Mouse (Mus musculus): ENCODE measurements around the gene Rundc1. TPM values are rescaled to one million over a fixed set of nuclear protein-coding genes. Genes with fewer than 3 reads are reported as not detected.
"Not testable (repeated sequence)": the region's sequence is repeated elsewhere in the genome, so short reads cannot be mapped to it uniquely, and the experiment has no call there.

Rundc1 gene
- 30.7 and 33.6 TPM in 2 replicates for polyA plus RNA-seq (2015; fragmentation: Nextera tagmentation; extraction: Ambion mirVana)

DNA sequence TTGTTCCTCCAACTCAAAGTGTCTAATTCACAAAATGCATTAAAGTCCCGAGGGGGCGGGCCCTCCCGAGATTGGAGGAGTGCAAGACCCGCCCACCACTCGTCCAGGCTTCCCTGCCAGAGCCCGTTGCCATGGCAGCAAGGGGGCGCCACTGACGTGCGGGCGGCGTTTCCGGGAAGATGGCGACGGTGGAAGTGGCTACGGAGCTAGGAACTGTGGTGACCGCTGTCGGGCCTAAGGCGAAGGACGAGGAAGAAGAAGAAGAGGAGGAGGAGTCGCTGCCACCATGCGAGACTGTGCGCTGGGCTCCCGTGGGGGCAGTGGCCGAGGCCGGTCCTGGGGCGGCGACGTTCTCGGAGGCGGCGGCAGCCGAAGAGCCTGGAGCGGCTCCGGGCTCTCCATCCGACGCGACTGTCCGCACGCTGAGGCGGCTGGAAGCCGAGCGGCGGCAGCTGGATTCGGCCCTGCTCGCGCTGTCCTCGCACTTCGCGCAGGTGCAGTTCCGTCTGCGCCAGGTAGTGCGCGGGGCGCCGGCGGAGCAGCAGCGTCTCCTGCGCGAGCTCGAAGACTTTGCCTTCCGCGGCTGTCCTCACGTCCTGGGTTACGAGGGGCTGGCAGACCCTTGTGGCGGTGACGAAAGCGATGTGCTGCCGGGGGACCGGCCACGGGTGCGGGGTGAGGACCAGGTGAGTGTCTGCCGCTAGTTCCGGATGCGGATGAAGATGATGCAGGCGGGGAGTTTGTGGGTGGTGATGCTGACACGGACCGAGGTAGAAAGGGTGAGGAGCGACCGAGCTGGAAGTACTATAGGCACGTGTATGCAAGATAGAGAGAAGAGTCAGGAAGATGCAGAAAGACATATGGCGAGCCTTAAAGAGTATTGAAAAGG lies at the start of gene Rundc1, which contains the start of gene Ptges3l:
Gene Rundc1 (plus strand): TSS at position 161 of the 889 bp plus-strand sequence.
Gene Ptges3l (minus strand): TSS at position 409 of the 889 bp plus-strand sequence.
- H3K9me3 ChIP-seq (ENCODE audit: control insufficient read depth, low read length): no peaks in the 10 kb centered on the region
- ATAC-seq: peak; percentile 97
- under 1% methylated on average over 80 of the region's 81 CpGs for WGBS

DNA sequence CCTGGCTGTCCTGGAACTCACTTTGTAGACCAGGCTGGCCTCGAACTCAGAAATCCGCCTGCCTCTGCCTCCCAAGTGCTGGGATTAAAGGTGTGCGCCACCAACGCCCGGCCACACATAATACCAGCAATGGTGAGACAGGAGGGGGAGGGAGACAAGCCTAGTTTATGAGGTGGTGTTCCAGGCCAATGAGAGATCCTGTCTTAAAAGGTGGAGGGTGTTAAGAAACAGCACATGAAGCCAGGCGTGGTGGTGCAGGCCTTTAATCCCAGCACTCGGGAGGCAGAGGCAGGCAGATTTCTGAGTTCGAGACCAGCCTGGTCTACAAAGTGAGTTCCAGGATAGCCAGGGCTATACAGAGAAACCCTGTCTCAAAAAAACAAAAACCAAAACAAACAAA lies 46.7 kb upstream of the Rundc1 start:
- not testable (repeated sequence) for H3K9ac ChIP-seq (ENCODE audit: low read depth, low read length); H3K27me3 ChIP-seq (replicated peaks; ENCODE audit: control insufficient read depth, insufficient read depth, low read length); H3K4me1 ChIP-seq (ENCODE audit: control insufficient read depth, insufficient read depth, low read depth, low read length); H3K4me3 ChIP-seq (ENCODE audit: low read length); H3K27ac ChIP-seq (ENCODE audit: low read depth, low read length); ATAC-seq; H3K4me2 ChIP-seq (ENCODE audit: low read length); H3K9me3 ChIP-seq (ENCODE audit: control insufficient read depth, low read length); H3K36me3 ChIP-seq (ENCODE audit: control insufficient read depth, insufficient read depth, low read length)
- 98% methylated on average over 8 of the region's 8 CpGs for WGBS

More for the DNA sequence above, at the start of gene Rundc1, which contains the start of gene Ptges3l:
- Histone ChIP-seq H3K4me1 (ENCODE audit: control insufficient read depth, insufficient read depth, low read depth, low read length) (peaks cover 24% of the 10 kb centered on the region), H3K4me3 (ENCODE audit: low read length) (peak within 1 kb of the TSS; percentile 98), H3K4me2 (ENCODE audit: low read length) (peak within 1 kb of the TSS; percentile 94), H3K27ac (ENCODE audit: low read depth, low read length) (peak within 1 kb of the TSS; percentile 92), H3K36me3 (ENCODE audit: control insufficient read depth, insufficient read depth, low read length) (peaks cover 7% of the 10 kb centered on the region), H3K9ac (ENCODE audit: low read depth, low read length) (peak within 1 kb of the TSS; percentile 91), H3K27me3 (replicated peaks; ENCODE audit: control insufficient read depth, insufficient read depth, low read length) (no peaks in the 10 kb centered on the region)

DNA sequence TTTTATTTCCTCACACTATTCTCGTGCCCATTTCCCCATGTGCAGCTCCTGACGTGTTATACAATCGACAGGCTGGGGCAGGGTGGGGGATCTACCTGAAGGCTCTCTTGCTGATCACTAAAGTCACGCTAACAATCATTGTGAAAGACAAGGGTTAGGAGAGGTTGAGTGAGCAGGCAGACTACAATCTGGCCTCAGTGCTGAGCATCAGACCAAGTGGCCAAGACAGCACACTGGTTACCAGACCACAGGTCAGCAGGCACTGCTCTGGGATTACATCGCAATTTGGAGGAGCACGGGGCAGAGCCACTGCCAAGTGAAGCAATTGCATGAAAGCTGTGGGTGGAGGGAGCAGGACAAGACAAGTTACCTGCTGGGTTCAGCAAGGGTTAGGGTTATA lies 46.0 kb upstream of the Rundc1 start:
- Histone ChIP-seq H3K9me3 (ENCODE audit: control insufficient read depth, low read length) (no peaks in the 10 kb centered on the region), H3K4me1 (ENCODE audit: control insufficient read depth, insufficient read depth, low read depth, low read length) (no peaks in the 10 kb centered on the region), H3K27me3 (replicated peaks; ENCODE audit: control insufficient read depth, insufficient read depth, low read length) (no peaks in the 10 kb centered on the region), H3K4me3 (ENCODE audit: low read length) (no peak overlapping the region), H3K27ac (ENCODE audit: low read depth, low read length) (no peak overlapping the region), H3K36me3 (ENCODE audit: control insufficient read depth, insufficient read depth, low read length) (no peaks in the 10 kb centered on the region), H3K9ac (ENCODE audit: low read depth, low read length) (no peak overlapping the region), H3K4me2 (ENCODE audit: low read length) (no peak overlapping the region)
- no peak for ATAC-seq
- WGBS: 87% methylated on average over 6 of the region's 6 CpGs

DNA sequence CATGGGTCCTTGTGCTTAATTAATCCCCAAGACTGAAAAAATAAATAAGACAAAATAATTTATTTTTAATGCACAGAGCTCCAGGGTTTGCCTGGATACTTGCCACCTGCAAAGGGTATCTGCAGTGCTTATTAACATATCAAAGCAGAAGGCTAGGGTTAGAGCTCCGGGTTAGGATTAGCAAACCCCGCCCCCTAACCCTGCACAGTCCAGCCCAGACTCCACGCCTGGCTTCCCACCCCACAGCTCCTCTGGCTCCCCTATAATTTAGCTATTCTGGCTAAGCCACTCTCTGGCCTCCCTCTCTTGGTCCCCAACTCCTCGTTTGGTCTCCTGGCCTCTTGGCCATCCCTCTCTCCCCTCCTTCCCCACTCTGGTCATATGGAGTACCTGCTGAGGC lies 43.1 kb upstream of the Rundc1 start:
- ATAC-seq: no peak

DNA sequence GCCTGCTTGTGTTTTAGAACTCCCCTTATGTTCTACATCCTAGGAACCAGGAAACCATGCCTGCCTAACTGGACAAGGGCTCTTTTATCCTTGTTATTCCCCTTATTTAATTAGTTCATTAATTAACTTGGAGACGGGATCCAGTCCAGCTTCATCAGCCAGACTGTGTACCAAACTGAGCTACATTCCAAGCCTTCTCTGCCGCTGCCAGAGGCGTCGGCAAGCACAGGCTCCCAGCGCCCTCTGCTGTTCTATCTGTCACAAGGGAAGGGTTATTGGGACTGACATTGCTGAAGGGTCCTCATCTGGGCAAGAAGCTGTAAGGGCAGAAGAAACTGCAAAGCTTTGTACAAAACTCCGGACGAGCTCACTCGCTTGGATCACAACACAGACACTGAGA lies 29.8 kb upstream of the Rundc1 start:
- no peaks in the 10 kb centered on the region for H3K27me3 ChIP-seq (replicated peaks; ENCODE audit: control insufficient read depth, insufficient read depth, low read length)
- no peak overlapping the region for H3K27ac ChIP-seq (ENCODE audit: low read depth, low read length)
- no peaks in the 10 kb centered on the region; the same call in 1 of the 2 replicates for H3K4me1 ChIP-seq (ENCODE audit: control insufficient read depth, insufficient read depth, low read depth, low read length)
- no peak overlapping the region for H3K9ac ChIP-seq (ENCODE audit: low read depth, low read length)
- no peak overlapping the region for H3K4me2 ChIP-seq (ENCODE audit: low read length)
- H3K4me3 ChIP-seq (ENCODE audit: low read length): no peak overlapping the region
- peak; percentile 71 for ATAC-seq
- 4% methylated on average over 8 of the region's 8 CpGs for WGBS
- no peaks in the 10 kb centered on the region for H3K36me3 ChIP-seq (ENCODE audit: control insufficient read depth, insufficient read depth, low read length)
- no peaks in the 10 kb centered on the region for H3K9me3 ChIP-seq (ENCODE audit: control insufficient read depth, low read length)

More for the DNA sequence above, 43.1 kb upstream of the Rundc1 start:
- Histone ChIP-seq H3K9ac (ENCODE audit: low read depth, low read length) (no peak overlapping the region), H3K4me3 (ENCODE audit: low read length) (no peak overlapping the region), H3K36me3 (ENCODE audit: control insufficient read depth, insufficient read depth, low read length) (no peaks in the 10 kb centered on the region), H3K9me3 (ENCODE audit: control insufficient read depth, low read length) (no peaks in the 10 kb centered on the region), H3K27ac (ENCODE audit: low read depth, low read length) (no peak overlapping the region), H3K27me3 (replicated peaks; ENCODE audit: control insufficient read depth, insufficient read depth, low read length) (no peaks in the 10 kb centered on the region), H3K4me2 (ENCODE audit: low read length) (no peak overlapping the region), H3K4me1 (ENCODE audit: control insufficient read depth, insufficient read depth, low read depth, low read length) (no peaks in the 10 kb centered on the region)
- 15% methylated on average over 4 of the region's 4 CpGs for WGBS

DNA sequence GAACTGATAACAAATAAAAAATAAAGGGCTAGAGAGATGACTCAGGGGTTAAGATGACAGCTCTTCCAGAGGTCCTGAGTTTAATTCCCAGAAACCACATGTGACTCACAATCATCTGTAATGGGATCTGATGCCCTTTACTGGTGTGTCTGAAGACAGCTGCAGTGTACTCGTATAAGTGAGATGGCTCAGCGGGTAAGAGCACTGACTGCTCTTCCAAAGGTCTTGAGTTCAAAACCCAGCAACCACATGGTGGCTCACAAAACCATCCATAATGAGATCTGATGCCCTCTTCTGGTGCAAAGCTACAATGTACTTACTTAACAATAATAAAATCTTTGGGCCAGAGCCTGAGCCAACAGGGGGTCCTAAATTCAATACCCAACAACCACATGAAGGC lies 9.6 kb upstream of the Rundc1 start:
- H3K27me3 ChIP-seq (replicated peaks; ENCODE audit: control insufficient read depth, insufficient read depth, low read length): no peaks in the 10 kb centered on the region
- H3K36me3 ChIP-seq (ENCODE audit: control insufficient read depth, insufficient read depth, low read length): peaks cover 20% of the 10 kb centered on the region

DNA sequence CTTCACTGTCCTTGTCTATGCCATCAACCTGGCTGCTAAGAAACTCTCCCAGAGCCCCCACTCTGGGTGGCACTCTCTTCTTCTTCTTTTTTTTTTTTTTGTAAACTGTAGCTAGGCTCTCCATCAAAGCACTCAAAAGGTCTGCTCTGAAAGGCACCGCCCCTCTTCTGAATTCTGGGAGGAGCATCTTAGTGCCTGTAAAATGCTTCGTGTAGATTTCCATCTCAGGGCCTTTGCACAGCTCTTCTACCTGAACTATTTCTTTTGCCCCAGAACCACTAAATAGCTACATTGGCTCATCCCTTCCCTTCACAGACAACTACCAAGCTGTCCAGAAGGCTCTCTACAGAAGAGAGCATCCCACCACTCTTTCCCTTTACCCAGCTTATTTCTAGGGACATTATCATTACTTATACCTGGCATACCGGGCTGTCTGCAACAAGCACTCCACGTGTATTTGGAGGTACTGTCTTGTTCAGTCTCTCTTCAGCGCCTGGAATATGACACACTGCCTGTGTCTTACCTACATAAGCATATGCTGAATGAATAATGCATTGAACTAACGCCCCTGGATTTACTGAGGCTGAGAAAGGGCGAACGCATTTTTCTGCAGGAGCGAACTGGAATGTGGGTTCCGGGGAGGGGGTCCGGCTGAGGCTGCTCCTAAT lies 8.3 kb upstream of the Rundc1 start:
- 2% methylated on average over 11 of the region's 11 CpGs for WGBS
- peak; percentile 62 for ATAC-seq
- H3K4me3 ChIP-seq (ENCODE audit: low read length): peak overlapping the region; percentile 90

More for the DNA sequence above, 9.6 kb upstream of the Rundc1 start:
- Histone ChIP-seq H3K4me3 (ENCODE audit: low read length) (no peak overlapping the region), H3K4me1 (ENCODE audit: control insufficient read depth, insufficient read depth, low read depth, low read length) (peaks cover 7% of the 10 kb centered on the region), H3K27ac (ENCODE audit: low read depth, low read length) (no peak overlapping the region), H3K9me3 (ENCODE audit: control insufficient read depth, low read length) (no peaks in the 10 kb centered on the region), H3K9ac (ENCODE audit: low read depth, low read length) (no peak overlapping the region), H3K4me2 (ENCODE audit: low read length) (no peak overlapping the region)
- 89% methylated on average over 2 of the region's 2 CpGs for WGBS
- ATAC-seq: no peak

DNA sequence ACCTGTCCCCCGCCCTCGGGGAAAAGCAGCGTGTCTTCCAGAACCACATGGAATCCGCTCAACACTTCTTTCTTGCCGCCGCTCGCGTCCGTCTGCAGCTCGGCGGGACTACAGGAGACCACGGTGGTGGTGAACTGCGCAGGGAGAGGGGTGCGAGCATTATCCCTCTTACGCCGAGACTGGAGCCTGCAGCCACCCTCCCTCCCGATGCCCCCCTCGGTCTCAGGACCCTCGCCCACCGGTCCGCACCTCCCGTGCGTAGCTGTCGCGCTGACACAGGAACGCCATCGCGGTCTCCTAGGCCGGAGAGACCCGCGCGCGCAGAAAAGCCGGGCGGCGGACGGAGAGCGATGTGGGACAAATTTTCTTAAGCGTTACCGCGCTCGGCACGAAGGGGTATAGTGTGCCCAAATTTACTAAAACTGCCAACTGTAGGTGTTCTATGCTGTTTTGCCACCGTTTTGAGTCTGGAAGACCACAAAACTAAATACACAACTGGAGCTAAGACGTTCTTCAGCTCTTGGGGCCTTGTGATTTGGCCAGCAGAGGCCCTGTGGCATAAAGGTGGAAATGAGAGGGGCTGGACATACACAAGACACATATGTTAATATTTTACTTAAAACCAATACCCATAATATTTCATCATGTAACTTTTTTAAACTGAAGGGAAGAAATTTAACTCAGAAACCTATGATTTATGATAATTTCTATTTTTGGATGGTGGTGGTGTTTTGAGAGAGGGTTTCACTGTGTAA lies 7.6 kb upstream of the Rundc1 start, which contains the start of gene Aarsd1:
Gene Aarsd1 (minus strand): TSS at position 515 of the 755 bp plus-strand sequence.
- ATAC-seq: peak; percentile 81
- H3K9ac ChIP-seq (ENCODE audit: low read depth, low read length): peak within 1 kb of the TSS; percentile 92
- no peaks in the 10 kb centered on the region for H3K27me3 ChIP-seq (replicated peaks; ENCODE audit: control insufficient read depth, insufficient read depth, low read length)
- no peaks in the 10 kb centered on the region for H3K9me3 ChIP-seq (ENCODE audit: control insufficient read depth, low read length)
- H3K4me1 ChIP-seq (ENCODE audit: control insufficient read depth, insufficient read depth, low read depth, low read length): peaks cover 7% of the 10 kb centered on the region
- H3K36me3 ChIP-seq (ENCODE audit: control insufficient read depth, insufficient read depth, low read length): peaks cover 6% of the 10 kb centered on the region; the same call in 1 of the 2 replicates
- peak within 1 kb of the TSS; percentile 86 for H3K4me2 ChIP-seq (ENCODE audit: low read length)
- WGBS: under 1% methylated on average over 43 of the region's 45 CpGs
- peak within 1 kb of the TSS; percentile 84 for H3K27ac ChIP-seq (ENCODE audit: low read depth, low read length)
- peak within 1 kb of the TSS; percentile 90 for H3K4me3 ChIP-seq (ENCODE audit: low read length)

More for the DNA sequence above, 8.3 kb upstream of the Rundc1 start:
- Histone ChIP-seq H3K4me2 (ENCODE audit: low read length) (peak overlapping the region; percentile 86), H3K9me3 (ENCODE audit: control insufficient read depth, low read length) (no peaks in the 10 kb centered on the region), H3K27me3 (replicated peaks; ENCODE audit: control insufficient read depth, insufficient read depth, low read length) (no peaks in the 10 kb centered on the region), H3K4me1 (ENCODE audit: control insufficient read depth, insufficient read depth, low read depth, low read length) (peaks cover 7% of the 10 kb centered on the region), H3K9ac (ENCODE audit: low read depth, low read length) (peak overlapping the region; percentile 92), H3K27ac (ENCODE audit: low read depth, low read length) (peak overlapping the region; percentile 84), H3K36me3 (ENCODE audit: control insufficient read depth, insufficient read depth, low read length) (peaks cover 10% of the 10 kb centered on the region)

Data from hindbrain, embryonic 16.5 days (tissue).